Mouse (Mus musculus) stomach, embryonic 15.5 days (tissue): ENCODE measurements around the gene Rab14. TPM values are rescaled to one million over a fixed set of nuclear protein-coding genes. Genes with fewer than 3 reads are reported as not detected.

ENCODE experiments used
- ATAC-seq: fragments of 200-750 bp; cut with Nextera tagmentation; 2 replicates; pipeline ENCODE4 v1.8.0; 2017; ENCODE audit warnings: low read depth, moderate number of reproducible peaks, moderate TSS enrichment; ENCODE audit not compliant: insufficient read depth, low FRiP score
- H3K27ac ChIP-seq: fragments of 300-500 bp; sonication (generic); 2 replicates; pipeline ENCODE4 v1.5.1; 2015; ENCODE audit warnings: mild to moderate bottlenecking, inconsistent platforms
- H3K27me3 ChIP-seq: fragments of 300-500 bp; sonication (generic); replicated peaks from 2 replicates; pipeline ENCODE4 v1.6.1; 2015; ENCODE audit warnings: inconsistent platforms
- H3K36me3 ChIP-seq: fragments of 300-500 bp; sonication (generic); 2 replicates; pipeline ENCODE4 v1.6.1; 2015; ENCODE audit warnings: inconsistent platforms
- H3K4me1 ChIP-seq: fragments of 300-500 bp; sonication (generic); 2 replicates; pipeline ENCODE4 v1.6.1; 2015; ENCODE audit warnings: inconsistent platforms
- H3K4me2 ChIP-seq: fragments of 300-500 bp; sonication (generic); 2 replicates; pipeline ENCODE4 v1.6.1; 2015; ENCODE audit warnings: mild to moderate bottlenecking, inconsistent platforms
- H3K4me3 ChIP-seq: fragments of 300-500 bp; sonication (generic); replicated peaks from 2 replicates; pipeline ENCODE4 v1.5.1; 2015; ENCODE audit warnings: inconsistent platforms
- H3K9ac ChIP-seq: fragments of 300-500 bp; sonication (generic); 2 replicates; pipeline ENCODE4 v1.6.1; 2015; ENCODE audit warnings: inconsistent platforms
- H3K9me3 ChIP-seq: fragments of 300-500 bp; sonication (generic); 2 replicates; pipeline ENCODE4 v1.6.1; 2016; ENCODE audit warnings: inconsistent platforms
- WGBS: fragments of 180-500 bp; shearing (Covaris S2); methylation state at CpG from one replicate; pipeline ENCODE4 v1.1.7; 2015; 5-methylcytosine and 5-hydroxymethylcytosine counted together
- polyA plus RNA-seq: library from polyadenylated mRNA; unstranded; fragments of >200 nt; fragmentation: Nextera tagmentation; extraction: Ambion mirVana; gene quantifications from 2 replicates; pipeline ENCODE4 v1.2.1, GENCODE M21; 2015

Gene Rab14
- polyA plus RNA-seq, 1 experiment from 2014 or later = 304 TPM

- no peak for ATAC-seq
- Histone ChIP-seq H3K4me1 (no peaks in the 10 kb centered on the region), H3K4me3 (no peak overlapping the region), H3K9ac (no peak overlapping the region), H3K9me3 (no peaks in the 10 kb centered on the region), H3K27me3 (no peaks in the 10 kb centered on the region), H3K4me2 (no peak overlapping the region), H3K36me3 (peaks cover 46% of the 10 kb centered on the region), H3K27ac (no peak overlapping the region)
- WGBS = 83% methylated on average over 2 of the region's 2 CpGs
These were observed 31.5 kb downstream of the Rab14 start for GRCm38 (mm10) chr2:35169452-35169851.

- Histone ChIP-seq H3K4me1 (no peaks in the 10 kb centered on the region), H3K4me3 (no peak overlapping the region), H3K36me3 (peaks cover 54% of the 10 kb centered on the region), H3K4me2 (no peak overlapping the region), H3K9me3 (no peaks in the 10 kb centered on the region), H3K9ac (no peak overlapping the region), H3K27me3 (no peaks in the 10 kb centered on the region), H3K27ac (no peak overlapping the region)
- 92% methylated on average over 5 of the region's 5 CpGs for WGBS
- ATAC-seq = no peak
These were observed 34.1 kb downstream of the Rab14 start for GRCm38 (mm10) chr2:35166816-35167215.

DNA sequence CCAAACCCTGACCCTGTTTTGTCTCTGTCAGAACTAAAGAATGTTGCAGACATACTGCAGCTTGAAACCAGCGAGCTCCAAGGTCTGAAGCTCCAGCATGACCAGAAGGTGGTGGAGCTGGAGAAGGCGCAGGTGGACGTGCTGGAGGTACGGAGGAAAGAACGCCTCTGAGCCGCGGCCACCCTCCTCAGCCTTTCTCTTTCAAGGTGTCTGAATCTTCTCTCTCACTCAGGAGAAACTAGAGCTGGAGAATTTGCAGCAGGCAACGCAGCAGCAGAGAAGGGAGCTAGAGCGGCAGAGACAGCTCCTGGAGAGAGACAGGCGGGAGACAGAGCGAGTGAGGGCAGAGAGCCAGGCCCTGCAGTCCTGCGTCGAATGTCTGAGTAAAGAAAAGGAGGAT lies 35.5 kb downstream of the Rab14 start:
- Histone ChIP-seq H3K4me2 (no peak overlapping the region), H3K9me3 (no peaks in the 10 kb centered on the region), H3K27ac (no peak overlapping the region), H3K9ac (no peak overlapping the region), H3K27me3 (no peaks in the 10 kb centered on the region), H3K4me1 (no peaks in the 10 kb centered on the region), H3K36me3 (peaks cover 41% of the 10 kb centered on the region), H3K4me3 (no peak overlapping the region)
- 96% methylated on average over 13 of the region's 13 CpGs for WGBS
- no peak for ATAC-seq

GRCm38 (mm10) chr2:35163396-35163795 lies 37.5 kb downstream of the Rab14 start:
- Histone ChIP-seq H3K27ac (no peak overlapping the region), H3K4me3 (no peak overlapping the region), H3K36me3 (peaks cover 37% of the 10 kb centered on the region), H3K9ac (no peak overlapping the region), H3K4me1 (no peaks in the 10 kb centered on the region), H3K4me2 (no peak overlapping the region), H3K27me3 (no peaks in the 10 kb centered on the region), H3K9me3 (no peaks in the 10 kb centered on the region)
- no peak for ATAC-seq
- 84% methylated on average over 5 of the region's 5 CpGs for WGBS

GRCm38 (mm10) chr2:35161846-35162488 lies 39.0 kb downstream of the Rab14 start:
- H3K9me3 ChIP-seq = no peaks in the 10 kb centered on the region
- no peaks in the 10 kb centered on the region for H3K4me1 ChIP-seq
- 88% methylated on average over 4 of the region's 4 CpGs for whole genome bisulfite sequencing
- H3K36me3 ChIP-seq = peaks cover 36% of the 10 kb centered on the region
- no peak overlapping the region for H3K9ac ChIP-seq
- H3K4me3 ChIP-seq = no peak overlapping the region
- H3K27me3 ChIP-seq = no peaks in the 10 kb centered on the region
- H3K4me2 ChIP-seq = no peak overlapping the region
- H3K27ac ChIP-seq = no peak overlapping the region
- ATAC-seq = no peak

- H3K9ac ChIP-seq = no peak overlapping the region
- H3K4me1 ChIP-seq = no peaks in the 10 kb centered on the region
- no peak overlapping the region for H3K4me2 ChIP-seq
- no peaks in the 10 kb centered on the region for H3K9me3 ChIP-seq
- H3K27ac ChIP-seq = no peak overlapping the region
- H3K4me3 ChIP-seq = no peak overlapping the region
- H3K27me3 ChIP-seq = no peaks in the 10 kb centered on the region
- peaks cover 34% of the 10 kb centered on the region for H3K36me3 ChIP-seq
- ATAC-seq = no peak
- WGBS = 43% methylated on average over 5 of the region's 5 CpGs
These were observed 40.7 kb downstream of the Rab14 start for GRCm38 (mm10) chr2:35160206-35160605.

DNA sequence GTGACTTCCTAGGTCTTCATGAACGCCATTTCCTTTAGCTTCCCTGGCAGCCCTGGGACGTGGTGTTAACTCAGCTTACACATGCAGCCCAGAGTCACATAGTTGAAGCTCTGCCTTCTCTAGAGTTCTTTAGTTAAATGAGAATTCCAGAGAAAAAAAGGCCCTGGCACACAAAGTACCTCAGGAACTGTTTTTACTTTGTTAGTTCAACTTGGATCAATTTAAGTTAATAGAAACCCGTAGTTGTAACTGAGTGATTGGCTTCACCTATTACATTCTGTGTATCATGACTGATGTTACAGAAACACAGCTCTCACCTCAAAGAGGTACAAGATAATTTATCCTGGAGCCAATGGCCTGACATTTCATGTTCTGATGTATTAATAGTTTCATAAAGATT lies 42.6 kb downstream of the Rab14 start:
- Histone ChIP-seq H3K36me3 (peaks cover 36% of the 10 kb centered on the region), H3K4me2 (no peak overlapping the region), H3K9me3 (no peaks in the 10 kb centered on the region), H3K27me3 (no peaks in the 10 kb centered on the region), H3K27ac (no peak overlapping the region), H3K4me3 (no peak overlapping the region), H3K9ac (no peak overlapping the region), H3K4me1 (no peaks in the 10 kb centered on the region)
- no peak for ATAC-seq
- 77% methylated on average over 3 of the region's 3 CpGs for WGBS

DNA sequence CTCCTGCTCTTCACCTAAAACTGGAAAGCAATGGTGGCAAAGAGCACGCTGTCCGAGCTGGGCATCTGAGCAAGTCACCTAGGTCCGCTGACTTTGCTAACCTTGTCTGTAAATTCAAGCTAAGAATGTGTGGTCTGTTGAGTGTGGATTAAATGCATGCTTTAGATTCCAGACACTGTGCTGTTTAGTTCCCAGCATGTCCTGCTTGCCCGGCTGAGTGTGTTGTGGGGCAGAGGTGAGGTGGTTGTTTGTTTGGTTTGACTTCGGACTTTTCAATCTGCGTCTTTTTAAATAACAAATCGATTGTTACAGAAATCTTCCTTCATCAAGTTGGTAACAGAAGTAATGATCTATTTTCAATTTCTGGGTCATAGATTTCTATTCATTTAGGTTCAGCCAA lies 43.1 kb downstream of the Rab14 start:
- Histone ChIP-seq H3K9ac (no peak overlapping the region), H3K36me3 (peaks cover 35% of the 10 kb centered on the region), H3K27ac (no peak overlapping the region), H3K9me3 (no peaks in the 10 kb centered on the region), H3K4me1 (no peaks in the 10 kb centered on the region), H3K27me3 (no peaks in the 10 kb centered on the region), H3K4me3 (no peak overlapping the region), H3K4me2 (no peak overlapping the region)
- no peak for ATAC-seq
- WGBS = 79% methylated on average over 7 of the region's 7 CpGs

GRCm38 (mm10) chr2:35156985-35157384 lies 43.9 kb downstream of the Rab14 start:
- no peaks in the 10 kb centered on the region for H3K27me3 ChIP-seq
- WGBS = 79% methylated on average over 2 of the region's 2 CpGs
- H3K4me3 ChIP-seq = no peak overlapping the region
- no peak for ATAC-seq
- H3K4me1 ChIP-seq = no peaks in the 10 kb centered on the region
- no peaks in the 10 kb centered on the region for H3K9me3 ChIP-seq
- peaks cover 32% of the 10 kb centered on the region for H3K36me3 ChIP-seq
- no peak overlapping the region for H3K9ac ChIP-seq
- no peak overlapping the region for H3K4me2 ChIP-seq
- no peak overlapping the region for H3K27ac ChIP-seq

- no peak overlapping the region for H3K9ac ChIP-seq
- 89% methylated on average over 8 of the region's 8 CpGs for WGBS
- no peak overlapping the region for H3K27ac ChIP-seq
- no peaks in the 10 kb centered on the region for H3K9me3 ChIP-seq
- H3K4me1 ChIP-seq = no peaks in the 10 kb centered on the region
- no peak overlapping the region for H3K4me3 ChIP-seq
- no peaks in the 10 kb centered on the region for H3K27me3 ChIP-seq
- no peak overlapping the region for H3K4me2 ChIP-seq
- ATAC-seq = no peak
- H3K36me3 ChIP-seq = peaks cover 47% of the 10 kb centered on the region
These were observed 46.9 kb downstream of the Rab14 start for GRCm38 (mm10) chr2:35153844-35154554.

GRCm38 (mm10) chr2:35153179-35153578 lies 47.7 kb downstream of the Rab14 start:
- Histone ChIP-seq H3K27me3 (no peaks in the 10 kb centered on the region), H3K4me2 (no peak overlapping the region), H3K27ac (no peak overlapping the region), H3K4me1 (no peaks in the 10 kb centered on the region), H3K9me3 (no peaks in the 10 kb centered on the region), H3K4me3 (no peak overlapping the region), H3K9ac (no peak overlapping the region), H3K36me3 (peaks cover 53% of the 10 kb centered on the region)
- 87% methylated on average over 6 of the region's 6 CpGs for WGBS
- no peak for ATAC-seq

GRCm38 (mm10) chr2:35151303-35151882 lies 49.5 kb downstream of the Rab14 start:
- H3K4me3 ChIP-seq = no peak overlapping the region
- no peaks in the 10 kb centered on the region for H3K9me3 ChIP-seq
- 94% methylated on average over 13 of the region's 13 CpGs for WGBS
- no peak overlapping the region for H3K27ac ChIP-seq
- ATAC-seq = no peak
- H3K4me1 ChIP-seq = no peaks in the 10 kb centered on the region
- H3K36me3 ChIP-seq = peaks cover 61% of the 10 kb centered on the region
- H3K4me2 ChIP-seq = no peak overlapping the region
- H3K9ac ChIP-seq = no peak overlapping the region
- no peaks in the 10 kb centered on the region for H3K27me3 ChIP-seq
